In the genomic region with DNA sequence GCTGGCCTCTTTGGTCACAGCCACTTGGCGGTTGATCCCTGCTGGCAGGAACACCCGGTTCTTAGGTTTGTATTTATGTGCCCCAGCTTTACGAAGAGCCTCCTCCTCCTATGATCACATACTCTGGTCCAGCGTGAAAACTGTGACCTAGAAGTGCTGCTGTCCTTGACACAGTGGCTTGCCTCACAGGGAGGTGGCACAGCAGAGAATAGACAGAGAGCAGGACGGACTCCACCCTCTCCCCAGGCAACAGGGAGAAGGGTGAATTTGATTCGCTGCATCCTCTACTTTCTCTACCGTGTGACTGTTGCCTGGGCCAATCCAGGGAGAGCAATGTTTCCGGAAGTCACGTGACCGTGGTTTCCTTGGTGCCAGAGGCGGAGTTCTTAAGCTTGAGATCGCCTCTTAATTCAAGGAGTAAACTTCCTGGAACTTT, we compare ENCODE assay signal across 8 mouse cellular contexts. TPM values are rescaled to one million over a fixed set of nuclear protein-coding genes. Genes with fewer than 3 reads are reported as not detected.
DNase-seq lines count a peak whose midpoint lies in the region; ATAC-seq lines count a peak whose summit lies in the region.
"Had no signal": no experiment of that assay in that cellular context is flagged by ENCODE, and none has a peak within 500 bp of the region (broad histone marks: within the 10 kb centered on the region; RNA-seq: fewer than 3 reads in every experiment).

No protein-coding gene starts in this region.

- 0 out of 2 replicates have a peak, but pooled peaks cover under 1% of the 10 kb centered on the region for H3K4me1 ChIP-seq in embryonic facial prominence, embryonic 12.5 days

- 0 out of 2 replicates have a peak, but pooled peaks cover 1% of the 10 kb centered on the region for H3K27me3 ChIP-seq in embryonic facial prominence, embryonic 12.5 days

- peak; percentile 80 for DNase-seq in CD4-positive, CD25-positive, alpha-beta regulatory T cell, adult 2 months (ENCODE audit: low read depth, low spot score)
- DNase-seq in Muller cell, postnatal 12 days (ENCODE audit: inconsistent ontology term) = peak; percentile 66
- peak; percentile 66 to 70 for DNase-seq in heart, postnatal 10 days
- DNase-seq in layer of hippocampus, adult 9-11 months = peak; percentile 73
- DNase-seq in spleen, postnatal 4 days (ENCODE audit: low spot score in 2 of 2) = peak; percentile 77 to 80

- H3K9ac ChIP-seq in embryonic facial prominence, embryonic 12.5 days = no peak overlapping the region

- no peaks in the 10 kb centered on the region for H3K36me3 ChIP-seq in embryonic facial prominence, embryonic 12.5 days

- peak; percentile 64; the same call in 1 of the 2 replicates for ATAC-seq in embryonic facial prominence, embryonic 12.5 days (ENCODE audit: insufficient number of reproducible peaks, insufficient read depth, low FRiP score, low TSS enrichment)
- peak; percentile 91 for ATAC-seq in megakaryocyte, adult 5-6 weeks (ENCODE audit: poor library complexity, severe bottlenecking)

- WGBS in embryonic facial prominence, embryonic 12.5 days = 23% methylated on average over 12 of the region's 12 CpGs

- peak overlapping the region; percentile 23; the same call in 1 of the 2 replicates for H3K4me2 ChIP-seq in embryonic facial prominence, embryonic 12.5 days (replicated peaks)

- H3K27ac ChIP-seq in embryonic facial prominence, embryonic 12.5 days = no peak overlapping the region

- intact Hi-C loops in heart, postnatal 10 days (cut with DNase I) = no loop called here

- no peak overlapping the region for H3K4me3 ChIP-seq in embryonic facial prominence, embryonic 12.5 days

- H3K9me3 ChIP-seq in embryonic facial prominence, embryonic 12.5 days = no peaks in the 10 kb centered on the region

RNA-seq across cellular contexts. Expression of a gene that starts 7.0 kb away (rescaled TPM):
- polyA plus RNA-seq in embryonic facial prominence, embryonic 12.5 days (2016; fragmentation: Nextera tagmentation; extraction: Ambion mirVana) = 2.4 and 3.3 TPM in 2 replicates
- under 1 TPM; 0.47 to 0.74 TPM for total RNA-seq in heart, postnatal 10 days (2021)
- 0.07 TPM in 1 of 2 replicates, not detected in the other for total RNA-seq in megakaryocyte, adult 5-6 weeks (2015)
- 0.16 and 0.29 TPM in 2 replicates for total RNA-seq in megakaryocyte, adult 5-6 weeks (2017)
- total RNA-seq: layer of hippocampus, adult 18-20 months had no signal

RNA-seq across cellular contexts. Expression of a gene that starts 8.8 kb away (rescaled TPM):
- polyA plus RNA-seq in embryonic facial prominence, embryonic 12.5 days (2016; fragmentation: Nextera tagmentation; extraction: Ambion mirVana) = 21.5 and 22.2 TPM in 2 replicates
- total RNA-seq in heart, postnatal 10 days (2021) = 10 to 100 TPM; 11.8 to 12.8 TPM
- total RNA-seq in megakaryocyte, adult 5-6 weeks (2015) = 16.8 and 19.9 TPM in 2 replicates
- total RNA-seq in megakaryocyte, adult 5-6 weeks (2017) = 29.1 and 32.8 TPM in 2 replicates

RNA-seq across cellular contexts. Expression of a gene that starts 18.6 kb away (rescaled TPM):
- polyA plus RNA-seq in embryonic facial prominence, embryonic 12.5 days (2016; fragmentation: Nextera tagmentation; extraction: Ambion mirVana) = 88.2 and 96.5 TPM in 2 replicates
- total RNA-seq in heart, postnatal 10 days (2021) = 10 to 100 TPM; 28.0 to 30.8 TPM
- total RNA-seq in megakaryocyte, adult 5-6 weeks (2015) = 17.5 and 21.1 TPM in 2 replicates
- 23.9 and 37.3 TPM in 2 replicates for total RNA-seq in megakaryocyte, adult 5-6 weeks (2017)

RNA-seq across cellular contexts. Expression of a gene that starts 47.8 kb away (rescaled TPM):
- 15.3 and 17.3 TPM in 2 replicates for polyA plus RNA-seq in embryonic facial prominence, embryonic 12.5 days (2016; fragmentation: Nextera tagmentation; extraction: Ambion mirVana)
- 10 to 100 TPM; 15.0 to 16.1 TPM for total RNA-seq in heart, postnatal 10 days (2021)
- total RNA-seq in megakaryocyte, adult 5-6 weeks (2015) = 45.7 and 46.6 TPM in 2 replicates
- 5.3 and 8.3 TPM in 2 replicates for total RNA-seq in megakaryocyte, adult 5-6 weeks (2017)
